Mouse (Mus musculus): Measurements from ENCODE around the gene Syvn1. TPM values are rescaled to one million over a fixed set of nuclear protein-coding genes. Genes with fewer than 3 reads are reported as not detected.

Syvn1 gene
- polyA plus RNA-seq, 1 experiment from 2014 or later = 31.7 TPM

DNA sequence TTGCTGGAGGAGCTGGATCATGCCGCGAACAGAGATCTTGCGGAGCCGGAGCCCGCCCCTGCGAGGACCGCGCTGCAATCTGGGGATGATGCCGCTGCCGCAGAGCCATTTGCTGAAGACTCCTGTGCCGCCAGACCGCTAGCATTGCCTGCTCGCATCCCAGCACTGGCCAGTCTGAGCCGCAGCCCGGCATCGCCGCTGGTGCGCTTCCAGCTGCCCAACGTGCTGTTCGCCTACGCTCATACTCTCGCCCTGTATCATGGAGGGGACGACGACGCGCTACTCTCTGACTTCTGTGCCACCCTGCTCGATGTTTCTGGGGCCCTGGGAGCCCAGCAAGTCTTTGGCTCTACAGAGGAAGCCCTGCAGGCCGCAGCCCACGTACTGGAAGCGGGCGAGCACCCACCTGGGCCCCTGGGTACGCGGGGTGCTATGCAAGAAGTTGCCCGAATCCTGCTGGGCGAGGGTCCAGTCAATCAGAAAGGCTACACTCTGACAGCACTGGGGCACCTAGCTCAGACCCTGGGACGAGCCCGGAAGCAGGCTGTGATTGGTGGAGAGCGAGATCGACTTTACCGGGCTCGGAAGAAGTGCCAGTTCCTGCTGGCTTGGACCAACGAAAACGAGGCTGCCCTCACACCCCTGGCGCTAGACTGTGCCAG is 15.4 kb downstream of the Syvn1 start:
- ATAC-seq (ENCODE audit: low read depth) = no peak
- Histone ChIP-seq H3K4me1 (replicated peaks; ENCODE audit: control insufficient read depth, insufficient read depth, low read length) (peaks cover 22% of the 10 kb centered on the region), H3K36me3 (ENCODE audit: control insufficient read depth, insufficient read depth, low read length) (0 out of 2 replicates have a peak, but pooled peaks cover 9% of the 10 kb centered on the region), H3K9me3 (ENCODE audit: control insufficient read depth, low read length) (no peaks in the 10 kb centered on the region), H3K4me3 (ENCODE audit: low read length) (peak overlapping the region; percentile 89), H3K27ac (ENCODE audit: low read length) (peak overlapping the region; percentile 88), H3K4me2 (ENCODE audit: low read depth, low read length) (peak overlapping the region; percentile 83), H3K27me3 (ENCODE audit: control insufficient read depth, insufficient read depth, low read depth, low read length) (no peaks in the 10 kb centered on the region), H3K9ac (ENCODE audit: low read length) (peak overlapping the region; percentile 93)
- under 1% methylated on average over 44 of the region's 44 CpGs for WGBS

DNA sequence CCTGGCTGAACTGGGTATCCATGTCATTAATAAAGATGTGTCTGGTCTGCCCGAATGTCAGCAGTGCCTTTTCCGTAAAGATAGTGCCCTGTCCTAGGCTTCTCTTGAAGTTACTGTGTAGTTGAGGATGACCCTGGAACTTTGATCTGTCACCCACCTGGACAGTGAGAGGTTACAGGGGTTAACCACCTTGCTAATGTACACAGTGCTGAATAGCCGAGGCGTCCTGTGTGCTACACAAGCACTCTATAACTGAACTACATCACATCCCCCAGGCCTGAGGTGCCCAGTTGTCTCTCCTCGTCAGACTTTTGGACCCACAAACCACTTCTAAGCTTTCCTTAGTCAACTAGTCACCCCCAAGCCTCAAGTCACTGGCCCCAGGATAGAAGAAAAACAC is 16.0 kb downstream of the Syvn1 start:
- peak overlapping the region; percentile 89 for H3K4me3 ChIP-seq (ENCODE audit: low read length)
- ATAC-seq (ENCODE audit: low read depth) = no peak
- 0 out of 2 replicates have a peak, but pooled peaks cover 9% of the 10 kb centered on the region for H3K36me3 ChIP-seq (ENCODE audit: control insufficient read depth, insufficient read depth, low read length)
- H3K27ac ChIP-seq (ENCODE audit: low read length) = no peak overlapping the region
- H3K9ac ChIP-seq (ENCODE audit: low read length) = peak overlapping the region; percentile 93
- H3K4me1 ChIP-seq (replicated peaks; ENCODE audit: control insufficient read depth, insufficient read depth, low read length) = peaks cover 27% of the 10 kb centered on the region
- H3K4me2 ChIP-seq (ENCODE audit: low read depth, low read length) = peak overlapping the region; percentile 83
- no peaks in the 10 kb centered on the region for H3K27me3 ChIP-seq (ENCODE audit: control insufficient read depth, insufficient read depth, low read depth, low read length)
- WGBS = 41% methylated on average over 5 of the region's 5 CpGs
- no peaks in the 10 kb centered on the region for H3K9me3 ChIP-seq (ENCODE audit: control insufficient read depth, low read length)

DNA sequence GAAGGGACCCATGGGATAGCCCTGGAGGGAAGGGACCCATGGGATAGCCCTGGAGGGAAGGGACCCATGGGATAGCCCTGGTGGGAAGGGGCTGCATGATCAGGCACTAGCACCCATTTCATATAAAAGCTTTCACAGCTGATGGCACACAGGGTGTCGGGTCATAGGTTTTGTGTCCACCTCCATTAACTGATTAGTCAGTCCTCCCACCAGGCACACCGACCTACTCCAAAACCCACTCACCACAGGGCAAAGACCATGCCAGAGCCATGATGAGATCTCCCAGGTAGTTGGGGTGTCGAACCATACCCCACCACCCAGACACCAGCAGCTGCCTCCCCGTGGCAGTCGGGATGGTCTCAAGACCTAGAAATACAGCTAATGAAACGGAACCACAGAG is 16.7 kb downstream of the Syvn1 start:
- Histone ChIP-seq H3K9ac (ENCODE audit: low read length) (no peak overlapping the region), H3K4me3 (ENCODE audit: low read length) (no peak overlapping the region), H3K36me3 (ENCODE audit: control insufficient read depth, insufficient read depth, low read length) (0 out of 2 replicates have a peak, but pooled peaks cover 9% of the 10 kb centered on the region), H3K9me3 (ENCODE audit: control insufficient read depth, low read length) (no peaks in the 10 kb centered on the region), H3K27me3 (ENCODE audit: control insufficient read depth, insufficient read depth, low read depth, low read length) (no peaks in the 10 kb centered on the region), H3K4me2 (ENCODE audit: low read depth, low read length) (no peak overlapping the region), H3K27ac (ENCODE audit: low read length) (no peak overlapping the region), H3K4me1 (replicated peaks; ENCODE audit: control insufficient read depth, insufficient read depth, low read length) (peaks cover 31% of the 10 kb centered on the region)
- ATAC-seq (ENCODE audit: low read depth) = no peak
- WGBS = 93% methylated on average over 6 of the region's 6 CpGs

DNA sequence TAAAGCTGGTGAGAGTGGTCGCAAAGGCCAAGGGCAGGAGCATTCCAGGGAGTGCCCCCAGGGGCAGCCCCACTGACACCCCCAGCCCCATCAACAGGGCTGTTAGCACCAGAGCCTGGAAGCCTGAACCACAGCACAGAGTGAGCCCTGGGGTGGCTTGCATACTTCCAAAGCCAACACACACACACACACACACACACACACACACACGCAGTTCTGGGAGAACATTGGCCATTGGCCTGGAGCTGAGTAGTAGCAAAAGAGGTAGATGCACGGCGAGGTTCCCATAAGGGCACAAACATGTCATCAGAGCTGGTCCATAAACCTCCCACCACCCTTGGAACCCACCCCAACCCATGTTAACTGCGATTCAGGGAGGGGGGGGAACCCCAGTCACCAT is 20.2 kb downstream of the Syvn1 start:
- WGBS = 29% methylated on average over 5 of the region's 5 CpGs

DNA sequence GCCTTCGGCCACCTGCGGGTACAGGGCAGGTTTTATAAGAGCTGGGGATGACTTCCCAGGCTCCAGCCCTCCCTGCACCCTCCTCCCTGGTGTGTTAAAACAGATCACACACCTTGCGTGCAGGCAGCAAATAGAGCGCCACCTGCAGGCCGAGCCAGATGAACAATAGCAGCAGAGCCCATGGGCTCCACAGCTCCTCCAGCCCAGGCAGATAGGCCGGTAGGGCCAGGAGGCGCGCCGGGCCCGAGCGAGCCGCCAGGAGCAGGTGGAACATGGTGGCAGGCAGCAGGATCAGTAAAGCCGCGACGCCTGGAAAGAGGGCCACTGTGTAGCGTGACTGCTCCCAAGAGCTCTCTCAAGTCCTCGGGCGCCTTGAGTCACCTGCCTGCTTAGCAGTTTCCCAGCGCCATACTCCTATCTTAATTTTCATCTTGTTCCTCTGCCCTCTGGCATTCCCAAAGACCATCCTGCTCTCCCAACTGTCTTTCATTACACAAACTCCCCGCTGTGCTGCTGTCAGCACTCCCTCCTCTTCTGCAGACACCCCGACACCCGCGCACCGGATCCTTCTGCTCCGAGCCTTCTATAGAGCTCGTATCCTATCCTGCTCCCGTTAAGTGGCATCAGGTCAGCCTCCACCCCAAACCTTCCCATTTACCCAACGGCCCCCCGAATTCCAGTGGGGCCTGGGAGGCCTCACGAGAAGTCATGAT is 20.8 kb downstream of the Syvn1 start:
- Histone ChIP-seq H3K27me3 (ENCODE audit: control insufficient read depth, insufficient read depth, low read depth, low read length) (no peaks in the 10 kb centered on the region), H3K27ac (ENCODE audit: low read length) (peak overlapping the region; percentile 41), H3K9me3 (ENCODE audit: control insufficient read depth, low read length) (no peaks in the 10 kb centered on the region), H3K4me3 (ENCODE audit: low read length) (peak overlapping the region; percentile 49), H3K4me1 (replicated peaks; ENCODE audit: control insufficient read depth, insufficient read depth, low read length) (peaks cover 24% of the 10 kb centered on the region), H3K4me2 (ENCODE audit: low read depth, low read length) (peak overlapping the region; percentile 93), H3K9ac (ENCODE audit: low read length) (peak overlapping the region; percentile 64), H3K36me3 (ENCODE audit: control insufficient read depth, insufficient read depth, low read length) (peaks cover 15% of the 10 kb centered on the region)
- peak; percentile 53 for ATAC-seq (ENCODE audit: low read depth)
- under 1% methylated on average over 30 of the region's 30 CpGs for WGBS

More for the DNA sequence above, 20.2 kb downstream of the Syvn1 start:
- ATAC-seq (ENCODE audit: low read depth) = no peak
- Histone ChIP-seq H3K27me3 (ENCODE audit: control insufficient read depth, insufficient read depth, low read depth, low read length) (no peaks in the 10 kb centered on the region), H3K27ac (ENCODE audit: low read length) (no peak overlapping the region), H3K9me3 (ENCODE audit: control insufficient read depth, low read length) (no peaks in the 10 kb centered on the region), H3K4me2 (ENCODE audit: low read depth, low read length) (peak overlapping the region; percentile 93), H3K36me3 (ENCODE audit: control insufficient read depth, insufficient read depth, low read length) (peaks cover 15% of the 10 kb centered on the region), H3K4me1 (replicated peaks; ENCODE audit: control insufficient read depth, insufficient read depth, low read length) (peaks cover 27% of the 10 kb centered on the region), H3K9ac (ENCODE audit: low read length) (peak overlapping the region; percentile 64), H3K4me3 (ENCODE audit: low read length) (peak overlapping the region; percentile 49)

DNA sequence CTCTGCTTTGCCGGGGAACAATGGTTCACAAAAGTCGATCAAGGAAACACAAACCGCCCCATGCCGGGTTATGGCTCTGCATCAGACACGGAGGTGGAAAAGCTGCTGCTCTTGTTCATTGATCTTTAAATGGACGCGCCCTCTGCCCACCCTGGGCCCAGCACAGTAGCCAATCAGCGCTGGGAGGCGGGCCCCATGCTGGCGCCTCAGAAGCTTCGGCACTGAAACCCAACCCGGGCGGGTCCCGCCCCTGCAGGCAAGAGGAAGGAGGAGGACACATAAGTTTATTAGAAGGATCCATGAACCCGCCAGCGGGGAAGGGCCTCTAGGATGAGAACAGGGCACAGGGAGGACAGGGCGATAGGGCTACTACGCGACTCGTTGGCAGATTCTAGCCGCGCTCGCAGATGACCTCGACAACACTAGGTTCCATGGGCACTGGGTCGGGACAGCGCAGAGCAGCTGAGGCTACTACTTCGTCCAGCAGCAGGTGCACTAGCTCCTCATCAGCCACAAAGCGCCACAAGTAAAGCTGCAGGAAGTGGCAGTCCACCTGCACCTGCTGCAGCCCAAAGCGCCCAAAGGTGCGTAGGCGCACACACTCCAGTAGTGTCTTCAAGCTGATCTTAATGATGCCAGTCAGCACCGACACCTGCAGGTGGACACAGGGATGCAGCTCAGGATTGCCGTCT is 21.5 kb downstream of the Syvn1 start, which contains the start of gene Tm7sf2:
TSS of gene Tm7sf2 (minus strand) at position 650 of the 692 bp plus-strand sequence.
- ATAC-seq (ENCODE audit: low read depth) = peak; percentile 96
- Histone ChIP-seq H3K4me3 (ENCODE audit: low read length) (peak within 1 kb of the TSS; percentile 49), H3K4me1 (replicated peaks; ENCODE audit: control insufficient read depth, insufficient read depth, low read length) (peaks cover 17% of the 10 kb centered on the region), H3K36me3 (ENCODE audit: control insufficient read depth, insufficient read depth, low read length) (peaks cover 18% of the 10 kb centered on the region), H3K9me3 (ENCODE audit: control insufficient read depth, low read length) (no peaks in the 10 kb centered on the region), H3K9ac (ENCODE audit: low read length) (peak within 1 kb of the TSS; percentile 64), H3K27ac (ENCODE audit: low read length) (peak within 1 kb of the TSS; percentile 54), H3K4me2 (ENCODE audit: low read depth, low read length) (peak within 1 kb of the TSS; percentile 93), H3K27me3 (ENCODE audit: control insufficient read depth, insufficient read depth, low read depth, low read length) (no peaks in the 10 kb centered on the region)
- 9% methylated on average over 33 of the region's 33 CpGs for WGBS

DNA sequence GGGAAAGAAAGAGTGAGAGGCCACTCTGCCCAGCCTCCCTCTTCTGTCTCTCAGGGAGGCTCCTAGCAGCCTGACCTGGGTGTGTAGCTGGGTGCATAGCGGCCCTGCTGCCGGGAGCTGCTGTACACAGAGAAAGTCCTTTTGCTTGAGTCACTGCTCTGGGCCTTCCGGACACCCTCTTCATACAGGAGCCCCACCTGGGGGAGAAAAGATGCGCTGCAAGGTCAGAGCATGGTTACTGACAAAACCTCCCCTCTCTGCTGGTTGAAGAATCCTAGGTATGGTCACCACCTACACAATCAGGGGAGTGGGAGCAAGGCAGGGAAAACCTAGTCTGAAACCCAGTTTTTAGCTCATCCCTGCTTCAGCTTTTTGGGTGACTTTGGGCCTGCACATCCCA is 22.6 kb downstream of the Syvn1 start:
- 68% methylated on average over 4 of the region's 4 CpGs for WGBS

DNA sequence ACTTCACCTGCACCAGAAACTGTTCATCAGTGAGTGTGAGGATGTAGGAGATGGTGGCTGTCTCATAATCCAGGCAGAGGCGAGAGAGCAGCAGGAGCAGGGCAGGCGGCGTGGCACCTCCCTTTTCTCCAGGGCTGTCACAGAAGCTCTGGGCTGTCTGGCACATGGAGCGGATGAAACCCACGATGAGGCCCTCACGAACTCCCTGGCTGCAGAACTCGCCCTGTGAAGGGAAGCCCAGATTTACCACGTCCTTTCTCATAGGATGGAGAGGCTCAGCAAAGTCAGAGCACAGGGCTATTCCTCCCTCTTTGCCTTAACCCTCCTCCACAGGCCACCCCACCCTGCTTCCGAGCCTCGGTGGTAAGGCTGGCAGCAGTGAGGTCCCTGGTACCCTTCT is 23.5 kb downstream of the Syvn1 start:
- Histone ChIP-seq H3K4me2 (ENCODE audit: low read depth, low read length) (no peak overlapping the region), H3K36me3 (ENCODE audit: control insufficient read depth, insufficient read depth, low read length) (peaks cover 21% of the 10 kb centered on the region), H3K9ac (ENCODE audit: low read length) (no peak overlapping the region), H3K27me3 (ENCODE audit: control insufficient read depth, insufficient read depth, low read depth, low read length) (no peaks in the 10 kb centered on the region), H3K4me1 (replicated peaks; ENCODE audit: control insufficient read depth, insufficient read depth, low read length) (peaks cover 16% of the 10 kb centered on the region), H3K9me3 (ENCODE audit: control insufficient read depth, low read length) (no peaks in the 10 kb centered on the region), H3K27ac (ENCODE audit: low read length) (no peak overlapping the region), H3K4me3 (ENCODE audit: low read length) (no peak overlapping the region)
- ATAC-seq (ENCODE audit: low read depth) = no peak
- WGBS = 83% methylated on average over 10 of the region's 10 CpGs

More for the DNA sequence above, 22.6 kb downstream of the Syvn1 start:
- H3K4me1 ChIP-seq (replicated peaks; ENCODE audit: control insufficient read depth, insufficient read depth, low read length) = peaks cover 16% of the 10 kb centered on the region
- no peak overlapping the region for H3K9ac ChIP-seq (ENCODE audit: low read length)
- H3K36me3 ChIP-seq (ENCODE audit: control insufficient read depth, insufficient read depth, low read length) = peaks cover 19% of the 10 kb centered on the region
- no peak overlapping the region for H3K4me3 ChIP-seq (ENCODE audit: low read length)
- ATAC-seq (ENCODE audit: low read depth) = no peak
- H3K4me2 ChIP-seq (ENCODE audit: low read depth, low read length) = no peak overlapping the region
- H3K27me3 ChIP-seq (ENCODE audit: control insufficient read depth, insufficient read depth, low read depth, low read length) = no peaks in the 10 kb centered on the region
- H3K9me3 ChIP-seq (ENCODE audit: control insufficient read depth, low read length) = no peaks in the 10 kb centered on the region
- H3K27ac ChIP-seq (ENCODE audit: low read length) = no peak overlapping the region

Data from lung, embryonic 16.5 days (tissue).